Mouse (Mus musculus) kidney, embryonic 14.5 days (tissue): ENCODE data around the gene Copb1. TPM values are rescaled to one million over a fixed set of nuclear protein-coding genes. Genes with fewer than 3 reads are reported as not detected.

ENCODE experiments used
- ATAC-seq: fragments of 200-750 bp; cut with Nextera tagmentation; 2 replicates; pipeline ENCODE4 v1.8.0; 2017; ENCODE audit warnings: moderate number of reproducible peaks, mild to moderate bottlenecking, moderate TSS enrichment, moderate library complexity; ENCODE audit not compliant: low FRiP score, low TSS enrichment
- H3K27ac ChIP-seq: fragments of 300-500 bp; sonication (generic); 2 replicates; pipeline ENCODE4 v1.5.1; 2014; ENCODE audit warnings: low read depth, mild to moderate bottlenecking, low read length, moderate library complexity, mixed read lengths
- H3K27me3 ChIP-seq: fragments of 300-500 bp; sonication (generic); 2 replicates; pipeline ENCODE4 v1.6.1; 2014; ENCODE audit warnings: mild to moderate bottlenecking, low read length; ENCODE audit not compliant: control insufficient read depth, insufficient read depth
- H3K36me3 ChIP-seq: fragments of 300-500 bp; sonication (generic); 2 replicates; pipeline ENCODE4 v1.6.1; 2014; ENCODE audit warnings: low read length, mixed read lengths; ENCODE audit not compliant: control insufficient read depth, insufficient read depth
- H3K4me1 ChIP-seq: fragments of 300-500 bp; sonication (generic); 2 replicates; pipeline ENCODE4 v1.6.1; 2014; ENCODE audit warnings: low read length, mixed read lengths; ENCODE audit not compliant: control insufficient read depth, insufficient read depth
- H3K4me2 ChIP-seq: fragments of 300-500 bp; sonication (generic); replicated peaks from 2 replicates; pipeline ENCODE4 v1.6.1; 2014; ENCODE audit warnings: low read depth, mild to moderate bottlenecking, low read length
- H3K4me3 ChIP-seq: fragments of 300-500 bp; sonication (generic); 2 replicates; pipeline ENCODE4 v1.5.1; 2014; ENCODE audit warnings: mild to moderate bottlenecking, low read length
- H3K9ac ChIP-seq: fragments of 300-500 bp; sonication (generic); 2 replicates; pipeline ENCODE4 v1.6.1; 2014; ENCODE audit warnings: low read depth, mild to moderate bottlenecking, low read length, moderate library complexity
- H3K9me3 ChIP-seq: fragments of 300-500 bp; sonication (generic); 2 replicates; pipeline ENCODE4 v1.6.1; 2016; ENCODE audit warnings: low read length; ENCODE audit not compliant: control insufficient read depth
- WGBS: fragments of 180-500 bp; shearing (Covaris S2); extraction: QIAGEN DNeasy Blood & Tissue Kit; methylation state at CpG from one replicate; pipeline ENCODE4 v1.1.7; 2014; 5-methylcytosine and 5-hydroxymethylcytosine counted together
- polyA plus RNA-seq: library from polyadenylated mRNA; unstranded; fragments of >200 nt; fragmentation: Nextera tagmentation; extraction: Ambion mirVana; gene quantifications from 2 replicates; pipeline ENCODE4 v1.2.1, GENCODE M21; 2014

Copb1 gene
- polyA plus RNA-seq, 1 experiment from 2014 or later: 136 TPM

DNA sequence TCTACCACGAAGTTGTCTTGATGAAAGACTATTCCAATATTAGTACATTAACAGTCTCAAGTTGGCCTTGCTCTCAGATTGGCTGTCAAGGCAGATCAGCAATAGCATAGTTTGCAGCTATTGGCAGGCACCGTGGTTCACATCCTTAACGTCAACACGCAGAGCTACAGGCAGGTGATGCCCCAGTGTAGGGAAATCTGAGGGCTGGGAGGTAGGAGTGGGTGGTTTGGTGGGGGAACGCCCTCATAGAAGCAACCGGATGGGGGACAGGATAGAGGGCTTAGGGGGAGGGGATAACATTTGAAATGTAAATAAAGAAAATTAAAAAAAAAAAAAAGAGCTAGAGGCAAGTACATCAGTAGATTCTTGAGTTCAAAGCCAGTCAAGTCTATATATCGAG lies 20.5 kb downstream of the Copb1 start:
- Histone ChIP-seq H3K36me3 (peaks cover 81% of the 10 kb centered on the region), H3K27ac (no peak overlapping the region)

DNA sequence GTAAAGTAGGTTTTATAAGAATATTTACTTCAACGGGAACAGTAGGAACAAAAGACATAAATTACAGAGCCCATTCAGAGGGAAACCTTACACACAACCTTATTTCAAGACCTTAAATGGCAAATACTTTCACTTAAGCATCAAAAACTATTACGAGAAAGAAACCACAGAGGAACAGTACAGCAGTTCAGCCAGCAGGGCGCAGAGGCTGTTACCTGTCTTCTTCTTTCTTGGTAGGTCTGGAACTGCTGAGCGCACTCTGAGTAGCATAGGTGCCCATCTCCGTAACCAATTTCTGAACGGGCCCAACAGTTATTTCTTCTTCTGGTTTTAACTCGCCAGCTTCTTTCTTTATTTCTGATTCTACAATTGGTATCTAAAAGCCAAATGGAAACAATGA lies 21.5 kb downstream of the Copb1 start:
- Histone ChIP-seq H3K4me3 (no peak overlapping the region), H3K36me3 (peaks cover 82% of the 10 kb centered on the region), H3K4me1 (no peaks in the 10 kb centered on the region), H3K9ac (no peak overlapping the region), H3K9me3 (no peaks in the 10 kb centered on the region), H3K27me3 (no peaks in the 10 kb centered on the region), H3K27ac (no peak overlapping the region), H3K4me2 (no peak overlapping the region)
- WGBS: 92% methylated on average over 7 of the region's 7 CpGs
- ATAC-seq: no peak

More for the DNA sequence above, 20.5 kb downstream of the Copb1 start:
- Histone ChIP-seq H3K4me1 (no peaks in the 10 kb centered on the region), H3K27me3 (no peaks in the 10 kb centered on the region), H3K4me3 (no peak overlapping the region), H3K9ac (no peak overlapping the region), H3K4me2 (no peak overlapping the region), H3K9me3 (no peaks in the 10 kb centered on the region)
- WGBS: 79% methylated on average over 7 of the region's 7 CpGs
- no peak for ATAC-seq

DNA sequence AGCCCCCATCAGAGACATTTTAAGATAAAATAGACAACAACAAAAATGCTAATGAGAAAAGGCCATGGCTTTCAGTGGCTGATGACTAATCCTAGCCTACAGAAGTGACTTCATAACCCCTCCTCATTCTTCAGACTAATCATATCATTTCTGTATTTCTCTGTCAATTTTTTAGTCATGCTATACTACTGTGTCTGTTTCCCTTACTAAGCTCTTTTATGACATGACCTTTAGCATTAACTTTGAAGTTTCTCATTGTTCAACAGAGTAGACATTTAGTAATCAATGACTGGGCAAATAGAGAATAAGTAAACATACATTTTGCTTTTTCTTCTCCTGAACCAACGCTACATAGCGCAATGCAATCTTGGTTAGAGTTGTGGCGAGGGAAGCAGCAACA lies 22.7 kb downstream of the Copb1 start:
- Histone ChIP-seq H3K9ac (no peak overlapping the region), H3K4me1 (no peaks in the 10 kb centered on the region), H3K27me3 (no peaks in the 10 kb centered on the region), H3K27ac (no peak overlapping the region), H3K4me3 (no peak overlapping the region), H3K9me3 (no peaks in the 10 kb centered on the region), H3K36me3 (peaks cover 80% of the 10 kb centered on the region), H3K4me2 (no peak overlapping the region)
- WGBS: 98% methylated on average over 3 of the region's 3 CpGs
- ATAC-seq: no peak

DNA sequence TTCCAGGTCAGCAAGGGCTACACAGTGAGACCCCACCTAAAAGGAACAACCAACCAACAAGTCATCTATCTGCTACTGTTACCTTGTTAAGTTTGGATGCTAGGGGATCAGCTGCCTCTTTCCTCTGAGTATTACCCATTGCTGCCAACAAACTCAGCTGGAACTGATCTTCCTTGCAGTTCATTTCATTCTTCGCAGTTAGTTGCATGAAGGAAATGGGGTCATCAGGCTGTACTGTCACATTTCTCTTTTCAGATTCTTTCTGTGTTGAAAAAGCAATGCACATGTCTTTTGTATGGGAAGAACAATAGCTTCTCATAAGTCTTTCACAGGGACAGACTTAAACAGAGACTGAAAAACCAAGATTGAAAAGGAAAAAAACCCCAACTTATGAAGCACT lies 28.0 kb downstream of the Copb1 start:
- H3K4me2 ChIP-seq: no peak overlapping the region
- H3K4me1 ChIP-seq: no peaks in the 10 kb centered on the region
- ATAC-seq: no peak
- no peaks in the 10 kb centered on the region for H3K9me3 ChIP-seq
- H3K4me3 ChIP-seq: no peak overlapping the region
- no peaks in the 10 kb centered on the region for H3K27me3 ChIP-seq
- H3K36me3 ChIP-seq: peaks cover 61% of the 10 kb centered on the region
- WGBS: 100% methylated on average over 1 of the region's 1 CpGs
- no peak overlapping the region for H3K27ac ChIP-seq
- H3K9ac ChIP-seq: no peak overlapping the region

DNA sequence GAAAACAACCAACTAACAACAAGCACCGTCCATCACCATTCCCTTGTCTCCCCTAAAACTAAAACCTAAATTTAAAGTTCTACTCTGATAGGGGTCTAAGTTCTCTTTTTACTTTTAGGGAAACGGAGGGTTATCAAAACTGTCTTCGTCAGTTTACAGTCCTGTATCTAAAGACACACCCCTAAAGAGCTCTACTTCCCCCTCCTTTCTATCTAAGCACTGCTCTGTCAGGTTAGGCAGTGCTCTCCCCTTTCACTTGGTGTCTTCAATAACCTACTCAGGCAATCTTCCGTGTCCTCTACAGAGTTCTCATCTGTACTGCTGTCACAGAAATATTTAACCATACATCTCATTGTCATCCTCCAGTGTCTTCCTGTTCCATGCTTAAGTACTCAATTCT lies 34.1 kb downstream of the Copb1 start:
- no peaks in the 10 kb centered on the region for H3K27me3 ChIP-seq
- no peak for ATAC-seq
- no peak overlapping the region for H3K4me3 ChIP-seq
- H3K36me3 ChIP-seq: peaks cover 59% of the 10 kb centered on the region
- no peaks in the 10 kb centered on the region for H3K9me3 ChIP-seq
- H3K4me2 ChIP-seq: no peak overlapping the region
- H3K4me1 ChIP-seq: no peaks in the 10 kb centered on the region
- H3K27ac ChIP-seq: no peak overlapping the region
- 92% methylated on average over 4 of the region's 4 CpGs for WGBS
- no peak overlapping the region for H3K9ac ChIP-seq

DNA sequence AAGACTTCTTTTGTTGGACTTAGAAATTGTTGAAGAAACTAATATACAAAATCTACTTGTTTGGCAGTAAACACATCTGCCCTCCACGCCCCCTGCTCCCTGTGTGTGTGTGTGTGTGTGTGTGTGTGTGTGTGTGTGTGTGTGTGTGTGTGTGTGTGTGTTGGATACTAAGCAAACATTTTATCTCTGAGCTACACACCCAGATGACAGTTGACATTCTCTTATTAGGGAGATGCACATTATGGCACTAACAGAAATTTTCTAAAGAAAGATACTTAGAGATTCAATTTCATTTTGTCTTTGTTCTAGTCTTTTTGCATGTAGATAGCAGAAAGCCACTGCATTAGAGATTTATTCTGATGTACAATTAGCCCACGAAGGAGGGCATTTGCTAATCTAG lies 37.6 kb downstream of the Copb1 start:
- Histone ChIP-seq H3K9ac (no peak overlapping the region), H3K4me3 (no peak overlapping the region), H3K27ac (no peak overlapping the region), H3K27me3 (no peaks in the 10 kb centered on the region), H3K4me1 (no peaks in the 10 kb centered on the region), H3K9me3 (no peaks in the 10 kb centered on the region), H3K4me2 (no peak overlapping the region), H3K36me3 (peaks cover 64% of the 10 kb centered on the region)
- ATAC-seq: no peak
- whole genome bisulfite sequencing: 88% methylated on average over 2 of the region's 2 CpGs

DNA sequence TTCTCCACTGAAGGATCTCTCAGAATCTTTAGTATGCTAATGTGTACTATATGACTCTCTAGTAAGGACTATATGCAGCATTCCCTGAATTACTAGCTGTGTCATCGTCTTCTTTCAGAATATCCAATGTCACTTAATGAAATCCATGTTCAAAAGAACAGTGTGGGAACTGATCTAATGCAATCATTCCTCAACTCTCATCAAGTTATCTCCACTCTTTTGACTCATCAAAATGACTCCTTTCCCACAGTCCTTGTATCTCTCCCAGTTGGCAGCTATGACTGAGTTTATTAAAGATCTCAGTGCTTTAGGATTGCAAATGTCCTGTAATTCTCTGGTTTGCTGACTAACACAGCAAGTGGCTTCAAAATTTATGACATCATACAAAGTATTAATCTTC lies 40.1 kb downstream of the Copb1 start:
- H3K36me3 ChIP-seq: peaks cover 43% of the 10 kb centered on the region
- WGBS: 80% methylated on average over 1 of the region's 1 CpGs

DNA sequence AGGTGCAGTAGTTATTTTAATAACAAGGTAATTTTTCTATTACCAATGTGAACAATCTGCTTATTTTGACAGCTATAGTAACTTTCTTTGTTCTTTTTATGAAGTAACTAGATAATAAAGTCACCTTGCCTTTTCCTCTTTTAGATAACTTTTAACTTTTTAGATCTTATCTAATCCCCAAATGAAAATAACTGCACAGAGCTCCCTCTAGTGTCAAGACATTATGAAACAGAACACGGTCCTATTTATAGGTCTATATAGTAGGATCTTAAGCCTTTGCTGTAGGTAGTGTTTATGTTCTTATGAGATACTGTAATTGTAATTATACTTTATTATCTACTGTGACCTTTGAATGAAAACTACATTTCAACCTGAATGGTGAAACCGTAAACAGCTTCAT lies 41.0 kb downstream of the Copb1 start:
- no peak overlapping the region for H3K27ac ChIP-seq
- no peaks in the 10 kb centered on the region for H3K4me1 ChIP-seq
- H3K4me2 ChIP-seq: no peak overlapping the region
- H3K4me3 ChIP-seq: no peak overlapping the region
- H3K27me3 ChIP-seq: no peaks in the 10 kb centered on the region
- peaks cover 41% of the 10 kb centered on the region for H3K36me3 ChIP-seq
- ATAC-seq: no peak
- no peaks in the 10 kb centered on the region for H3K9me3 ChIP-seq
- H3K9ac ChIP-seq: no peak overlapping the region
- WGBS: 53% methylated on average over 2 of the region's 2 CpGs

More for the DNA sequence above, 40.1 kb downstream of the Copb1 start:
- Histone ChIP-seq H3K27me3 (no peaks in the 10 kb centered on the region), H3K9ac (no peak overlapping the region), H3K9me3 (no peaks in the 10 kb centered on the region), H3K4me1 (no peaks in the 10 kb centered on the region), H3K4me2 (no peak overlapping the region), H3K27ac (no peak overlapping the region), H3K4me3 (no peak overlapping the region)
- ATAC-seq: no peak

DNA sequence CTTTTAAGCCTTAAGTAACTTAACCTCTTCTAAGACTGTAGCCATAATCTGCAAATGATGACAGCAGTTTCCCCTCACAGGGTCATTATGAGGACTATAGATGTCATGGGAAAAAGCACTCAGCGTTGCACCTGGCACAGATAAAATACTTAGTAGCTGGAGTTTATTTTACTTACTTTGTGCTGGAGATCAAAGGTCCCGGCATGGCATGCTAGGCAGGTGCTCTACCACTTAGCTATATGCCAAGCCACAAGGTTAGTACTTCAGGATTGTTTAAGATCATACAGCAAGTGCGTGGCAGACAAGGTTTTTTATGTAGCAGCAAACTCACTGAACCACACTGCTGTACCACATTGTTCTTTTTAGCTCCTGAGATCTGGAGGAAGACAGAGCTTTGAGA lies 43.9 kb downstream of the Copb1 start:
- peaks cover 21% of the 10 kb centered on the region; the same call in 1 of the 2 replicates for H3K36me3 ChIP-seq
- ATAC-seq: no peak
- no peaks in the 10 kb centered on the region for H3K27me3 ChIP-seq
- H3K27ac ChIP-seq: no peak overlapping the region
- 90% methylated on average over 3 of the region's 3 CpGs for WGBS
- H3K4me1 ChIP-seq: no peaks in the 10 kb centered on the region
- H3K4me3 ChIP-seq: no peak overlapping the region
- no peaks in the 10 kb centered on the region for H3K9me3 ChIP-seq
- H3K4me2 ChIP-seq: no peak overlapping the region
- H3K9ac ChIP-seq: no peak overlapping the region

DNA sequence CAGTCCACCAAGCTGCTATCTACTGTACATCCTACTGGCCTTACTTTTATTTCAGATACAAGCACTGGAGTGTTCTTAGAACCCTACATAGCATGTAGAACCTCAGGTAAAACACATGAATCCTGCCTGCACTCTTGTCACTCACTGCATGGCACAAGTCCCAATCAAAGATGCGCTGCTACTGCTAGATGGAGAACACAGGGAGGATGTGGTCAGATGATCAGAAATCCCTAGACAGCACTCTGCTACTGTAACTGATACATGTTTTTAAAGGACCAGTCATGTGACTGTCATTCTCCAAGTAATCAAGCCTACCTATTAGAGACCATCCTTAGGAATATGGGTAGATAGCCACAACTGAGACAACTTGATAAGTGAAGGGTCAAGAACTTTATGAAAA lies 44.7 kb downstream of the Copb1 start:
- 82% methylated on average over 1 of the region's 1 CpGs for WGBS
- no peak for ATAC-seq

More for the DNA sequence above, 44.7 kb downstream of the Copb1 start:
- Histone ChIP-seq H3K4me1 (no peaks in the 10 kb centered on the region), H3K9me3 (no peaks in the 10 kb centered on the region), H3K27ac (no peak overlapping the region), H3K36me3 (peaks cover 17% of the 10 kb centered on the region; the same call in 1 of the 2 replicates), H3K4me3 (no peak overlapping the region), H3K4me2 (no peak overlapping the region), H3K9ac (no peak overlapping the region), H3K27me3 (no peaks in the 10 kb centered on the region)
